Mouse (Mus musculus): ENCODE data around the gene Reps1. TPM values are rescaled to one million over a fixed set of nuclear protein-coding genes. Genes with fewer than 3 reads are reported as not detected.

Reps1 gene
- polyA plus RNA-seq (2012; rRNA removed), result 74.5 and 80.7 TPM in 2 replicates

DNA sequence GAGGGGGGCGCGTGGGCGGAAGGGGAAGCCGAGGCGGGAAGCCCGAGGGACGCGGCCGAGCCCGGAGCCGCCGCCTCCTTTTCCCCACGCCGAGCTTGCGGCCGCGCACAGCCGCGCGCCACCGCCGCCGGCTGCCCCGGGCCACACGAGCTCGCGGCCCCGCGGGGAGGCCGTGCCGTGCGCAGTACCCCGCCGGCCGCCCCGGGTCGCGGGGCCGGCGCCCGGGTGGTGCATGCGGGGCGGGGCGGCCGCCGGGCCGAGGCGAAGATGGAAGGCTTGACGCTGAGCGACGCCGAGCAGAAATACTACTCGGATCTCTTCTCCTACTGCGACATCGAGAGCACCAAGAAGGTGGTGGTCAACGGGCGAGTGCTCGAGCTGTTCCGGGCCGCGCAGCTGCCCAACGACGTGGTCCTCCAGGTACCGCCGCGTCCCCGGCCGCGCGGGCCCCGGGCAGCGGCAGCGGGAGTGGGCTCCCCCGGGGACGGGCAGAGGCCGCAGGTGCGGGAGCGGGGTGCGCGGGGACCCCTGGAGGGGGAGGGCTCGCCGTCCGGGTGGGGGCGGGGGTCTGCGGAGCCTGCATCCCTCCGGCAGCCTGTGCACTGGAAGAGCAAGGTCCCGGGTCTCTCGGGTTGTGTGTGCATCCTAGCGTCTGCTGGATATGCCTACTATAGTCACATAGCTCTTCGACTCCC, at the start of gene Reps1:
Gene Reps1 (plus strand): TSS at position 166 of the 695 bp plus-strand sequence.
- H3K4me1 ChIP-seq (ENCODE audit: control insufficient read depth, insufficient read depth, low read length), result peaks cover 2% of the 10 kb centered on the region
- H3K4me3 ChIP-seq (ENCODE audit: insufficient read depth, low read length), result peak within 1 kb of the TSS; percentile 92
- TF ChIP-seq POLR2A (IDR thresholded peaks at IDR 0.05; ENCODE audit: extremely low read depth, insufficient read depth, low read length) (no peak), CTCF (IDR thresholded peaks at IDR 0.05; ENCODE audit: extremely low read depth, insufficient read depth, low read length) (no peak)
- peak within 1 kb of the TSS; percentile 72; the same call in 1 of the 2 replicates for H3K27ac ChIP-seq (ENCODE audit: insufficient read depth, low read length)

DNA sequence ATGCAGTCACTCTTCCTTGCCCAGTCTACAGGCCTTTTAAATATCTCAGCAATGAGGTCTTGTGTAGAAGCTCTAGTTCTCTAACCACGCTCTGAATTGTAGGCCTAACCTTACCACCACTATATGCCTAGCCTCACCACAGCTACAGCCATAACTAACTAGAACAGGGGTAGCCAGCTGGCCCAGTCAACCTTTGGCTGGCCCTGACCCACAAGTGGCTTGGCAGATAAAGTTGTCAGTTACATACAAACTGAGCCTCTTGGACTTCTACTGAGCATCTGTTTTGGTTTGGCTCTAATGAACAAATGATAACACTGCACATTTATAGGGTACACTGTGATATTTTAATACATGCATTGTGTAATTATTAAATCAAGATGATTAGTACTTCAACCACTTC, 48.9 kb upstream of the Reps1 start:
- TF ChIP-seq POLR2A (IDR thresholded peaks at IDR 0.05; ENCODE audit: extremely low read depth, insufficient read depth, low read length), result no peak
- TF ChIP-seq CTCF (IDR thresholded peaks at IDR 0.05; ENCODE audit: extremely low read depth, insufficient read depth, low read length), result no peak
- H3K27ac ChIP-seq (ENCODE audit: insufficient read depth, low read length), result no peak overlapping the region
- H3K4me1 ChIP-seq (ENCODE audit: control insufficient read depth, insufficient read depth, low read length), result peaks cover 2% of the 10 kb centered on the region; the same call in 1 of the 2 replicates
- H3K4me3 ChIP-seq (ENCODE audit: insufficient read depth, low read length), result no peak overlapping the region

DNA sequence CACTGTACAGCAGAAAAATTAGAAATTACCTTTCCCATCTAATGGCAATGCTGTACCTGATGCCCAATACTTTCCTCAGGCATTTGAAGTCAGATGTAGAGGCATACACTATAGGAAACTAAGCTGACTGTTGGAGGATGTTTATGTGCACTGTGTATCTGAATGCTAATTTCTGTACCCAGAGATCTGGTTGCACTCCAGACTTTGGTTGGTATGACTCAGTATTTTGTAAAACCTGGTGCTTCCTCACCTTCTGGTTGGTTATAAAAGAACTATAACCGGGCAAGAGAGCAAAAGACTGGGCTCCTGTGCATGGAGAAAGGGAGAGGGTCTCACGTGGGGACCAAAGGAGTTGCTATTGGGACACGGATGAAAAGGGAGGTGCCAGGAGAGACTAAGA, 48.4 kb upstream of the Reps1 start:
- Histone ChIP-seq H3K27ac (ENCODE audit: insufficient read depth, low read length) (peak overlapping the region; percentile 35; the same call in 1 of the 2 replicates), H3K4me1 (ENCODE audit: control insufficient read depth, insufficient read depth, low read length) (peaks cover 2% of the 10 kb centered on the region; the same call in 1 of the 2 replicates), H3K4me3 (ENCODE audit: insufficient read depth, low read length) (no peak overlapping the region)
- TF ChIP-seq CTCF (IDR thresholded peaks at IDR 0.05; ENCODE audit: extremely low read depth, insufficient read depth, low read length) (no peak), POLR2A (IDR thresholded peaks at IDR 0.05; ENCODE audit: extremely low read depth, insufficient read depth, low read length) (no peak)

DNA sequence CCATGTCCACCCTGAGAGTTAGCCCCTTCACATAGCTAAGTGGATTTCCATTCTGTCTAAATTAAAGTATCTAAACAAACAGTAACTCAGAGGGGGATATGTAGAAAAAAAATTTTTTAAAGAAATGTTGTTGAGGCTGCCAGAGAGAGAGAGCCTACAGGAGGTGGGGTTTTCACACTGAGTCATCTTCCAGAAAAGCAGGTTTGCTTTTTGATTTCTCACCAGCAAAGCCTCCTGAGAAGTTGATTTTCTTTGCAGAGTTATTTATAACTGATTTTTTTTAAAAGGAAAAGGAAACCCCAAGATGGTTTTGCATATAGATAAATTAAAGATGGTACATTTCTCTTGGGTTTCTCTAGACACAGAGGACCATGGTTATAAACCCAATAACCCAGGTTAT, 47.5 kb upstream of the Reps1 start:
- H3K4me3 ChIP-seq (ENCODE audit: insufficient read depth, low read length), result no peak overlapping the region
- no peak overlapping the region for H3K27ac ChIP-seq (ENCODE audit: insufficient read depth, low read length)
- TF ChIP-seq POLR2A (IDR thresholded peaks at IDR 0.05; ENCODE audit: extremely low read depth, insufficient read depth, low read length) (no peak), CTCF (IDR thresholded peaks at IDR 0.05; ENCODE audit: extremely low read depth, insufficient read depth, low read length) (no peak)
- H3K4me1 ChIP-seq (ENCODE audit: control insufficient read depth, insufficient read depth, low read length), result peaks cover 2% of the 10 kb centered on the region; the same call in 1 of the 2 replicates

DNA sequence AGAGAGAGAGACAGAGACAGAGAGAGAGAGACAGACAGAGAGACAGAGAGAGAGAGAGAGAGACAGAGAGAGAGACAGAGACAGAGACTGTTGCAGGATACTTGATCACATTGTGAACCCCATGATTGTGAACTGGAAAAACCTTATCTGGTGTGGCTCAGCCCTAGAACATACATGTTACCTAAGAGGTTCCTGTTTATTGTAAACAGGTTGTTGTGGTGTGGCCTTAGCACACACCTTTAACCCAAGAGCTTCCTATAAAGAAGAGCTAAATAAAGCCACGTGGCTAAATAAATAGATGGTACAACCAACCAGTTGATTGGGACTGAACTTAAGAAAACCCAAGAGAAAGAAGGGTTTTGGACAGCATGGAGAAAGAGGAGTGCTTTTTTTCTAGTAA, 45.9 kb upstream of the Reps1 start:
- TF ChIP-seq CTCF (IDR thresholded peaks at IDR 0.05; ENCODE audit: extremely low read depth, insufficient read depth, low read length) (no peak), POLR2A (IDR thresholded peaks at IDR 0.05; ENCODE audit: extremely low read depth, insufficient read depth, low read length) (no peak)
- Histone ChIP-seq H3K4me1 (ENCODE audit: control insufficient read depth, insufficient read depth, low read length) (peaks cover 2% of the 10 kb centered on the region; the same call in 1 of the 2 replicates), H3K27ac (ENCODE audit: insufficient read depth, low read length) (no peak overlapping the region), H3K4me3 (ENCODE audit: insufficient read depth, low read length) (no peak overlapping the region)

DNA sequence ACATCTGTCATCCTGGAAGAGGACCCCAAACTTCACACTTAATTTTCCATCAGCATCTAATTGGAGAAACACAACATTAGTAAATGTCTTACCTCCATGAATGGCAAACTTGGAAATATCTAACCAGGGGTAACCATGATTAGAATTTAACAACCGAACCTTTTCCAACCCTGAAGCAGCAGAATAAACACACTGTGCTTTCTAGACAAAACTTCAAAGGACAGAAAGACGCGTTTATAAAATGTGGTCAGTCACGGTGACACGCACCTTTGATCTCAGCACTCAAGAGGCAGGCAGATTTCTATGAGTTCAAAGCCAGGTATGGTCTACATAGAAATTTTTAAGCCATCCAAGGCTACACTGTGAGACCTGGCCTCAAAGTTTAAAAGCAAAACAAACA, 43.9 kb upstream of the Reps1 start:
- Histone ChIP-seq H3K4me3 (ENCODE audit: insufficient read depth, low read length) (no peak overlapping the region), H3K4me1 (ENCODE audit: control insufficient read depth, insufficient read depth, low read length) (peaks cover 2% of the 10 kb centered on the region; the same call in 1 of the 2 replicates), H3K27ac (ENCODE audit: insufficient read depth, low read length) (no peak overlapping the region)
- TF ChIP-seq POLR2A (IDR thresholded peaks at IDR 0.05; ENCODE audit: extremely low read depth, insufficient read depth, low read length) (no peak), CTCF (IDR thresholded peaks at IDR 0.05; ENCODE audit: extremely low read depth, insufficient read depth, low read length) (no peak)

DNA sequence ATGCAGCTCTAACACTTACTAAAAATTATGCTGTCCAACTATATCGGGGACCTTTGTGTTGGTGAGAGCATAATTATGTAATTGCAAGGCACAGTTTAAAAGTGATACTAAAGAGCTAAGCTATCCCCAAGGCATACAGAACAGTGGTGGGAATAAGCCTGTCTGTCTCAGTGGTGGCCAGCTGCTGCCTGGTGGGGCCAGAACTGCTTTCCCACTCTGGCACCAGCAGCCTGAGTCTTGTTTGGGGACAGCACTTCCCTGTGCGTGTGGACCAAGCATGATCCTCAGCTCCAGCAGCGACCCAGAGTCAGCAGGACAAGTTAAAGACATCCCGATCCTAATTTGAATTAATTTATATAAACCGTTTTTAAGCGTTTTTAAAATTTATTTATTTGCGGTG, 35.2 kb upstream of the Reps1 start:
- no peak overlapping the region for H3K27ac ChIP-seq (ENCODE audit: insufficient read depth, low read length)
- H3K4me1 ChIP-seq (ENCODE audit: control insufficient read depth, insufficient read depth, low read length), result peaks cover 2% of the 10 kb centered on the region; the same call in 1 of the 2 replicates
- H3K4me3 ChIP-seq (ENCODE audit: insufficient read depth, low read length), result no peak overlapping the region
- TF ChIP-seq CTCF (IDR thresholded peaks at IDR 0.05; ENCODE audit: extremely low read depth, insufficient read depth, low read length) (no peak), POLR2A (IDR thresholded peaks at IDR 0.05; ENCODE audit: extremely low read depth, insufficient read depth, low read length) (no peak)

DNA sequence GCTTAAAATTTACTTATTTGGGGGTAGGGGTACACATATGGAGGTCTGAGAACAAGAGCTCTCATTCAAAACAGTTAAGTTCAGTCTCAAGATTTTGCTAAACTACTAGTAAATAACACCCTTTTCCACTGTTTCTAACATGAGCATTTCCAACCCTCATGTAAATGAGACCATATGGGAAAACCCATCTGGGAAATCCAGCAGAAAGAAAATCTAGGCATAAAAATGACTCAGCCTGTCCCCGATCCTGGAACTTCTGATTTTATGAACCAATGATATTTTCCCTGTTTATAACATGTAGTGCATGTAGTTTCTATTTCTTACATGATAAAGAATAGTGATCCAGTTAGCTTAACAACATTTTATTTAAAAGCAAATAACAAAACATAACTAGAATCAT, 34.8 kb upstream of the Reps1 start:
- no peak for TF ChIP-seq CTCF (IDR thresholded peaks at IDR 0.05; ENCODE audit: extremely low read depth, insufficient read depth, low read length)
- no peak overlapping the region for H3K27ac ChIP-seq (ENCODE audit: insufficient read depth, low read length)
- no peak overlapping the region for H3K4me3 ChIP-seq (ENCODE audit: insufficient read depth, low read length)
- peaks cover 2% of the 10 kb centered on the region; the same call in 1 of the 2 replicates for H3K4me1 ChIP-seq (ENCODE audit: control insufficient read depth, insufficient read depth, low read length)

DNA sequence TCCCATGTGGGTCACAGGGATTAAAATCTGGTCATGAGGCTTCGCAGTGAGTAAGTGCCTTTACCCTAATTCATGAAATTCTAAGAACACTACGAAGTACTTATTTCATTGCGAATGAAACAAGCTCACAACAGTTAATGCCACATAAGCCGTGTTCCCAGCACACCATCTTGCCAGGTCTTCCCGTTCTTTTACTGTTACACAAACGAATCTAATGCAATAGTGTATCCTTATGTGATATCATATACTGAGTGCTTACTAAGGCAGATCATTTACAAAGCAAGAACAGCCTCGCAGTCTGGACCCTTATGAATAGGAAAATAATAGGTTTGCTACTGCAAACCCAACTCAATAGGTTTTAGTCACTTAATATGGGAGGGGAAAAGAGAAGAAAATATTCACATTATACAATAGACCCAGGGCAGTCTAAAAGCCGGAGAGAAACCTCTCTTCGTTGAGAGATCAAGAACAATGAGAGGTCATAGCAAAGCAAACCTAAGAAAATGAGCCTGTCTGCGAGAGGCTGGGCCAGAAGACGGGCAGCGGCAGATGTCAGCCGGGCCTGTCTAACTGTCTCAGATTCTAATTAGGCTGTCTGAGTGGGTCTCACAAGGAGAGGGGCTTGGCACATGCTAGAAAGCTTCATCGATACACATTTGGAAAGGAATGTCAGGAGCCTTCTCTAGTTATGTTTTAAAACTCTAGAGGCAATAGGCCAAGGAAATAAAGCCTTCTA, 33.9 kb upstream of the Reps1 start:
- Histone ChIP-seq H3K4me3 (ENCODE audit: insufficient read depth, low read length) (peak overlapping the region; percentile 47), H3K27ac (ENCODE audit: insufficient read depth, low read length) (no peak overlapping the region), H3K4me1 (ENCODE audit: control insufficient read depth, insufficient read depth, low read length) (peaks cover 2% of the 10 kb centered on the region; the same call in 1 of the 2 replicates)
- TF ChIP-seq POLR2A (IDR thresholded peaks at IDR 0.05; ENCODE audit: extremely low read depth, insufficient read depth, low read length) (no peak), CTCF (IDR thresholded peaks at IDR 0.05; ENCODE audit: extremely low read depth, insufficient read depth, low read length) (no peak)
